Mouse (Mus musculus) limb, embryonic 11.5 days (tissue): ENCODE data around the gene Tmed9. TPM values are rescaled to one million over a fixed set of nuclear protein-coding genes. Genes with fewer than 3 reads are reported as not detected.
"Not testable (repeated sequence)": the region's sequence is repeated elsewhere in the genome, so short reads cannot be mapped to it uniquely, and the experiment has no call there.

Experiments
- ATAC-seq: fragments of 200-750 bp; cut with Nextera tagmentation; 2 replicates; pipeline ENCODE4 v1.8.0; 2017; ENCODE audit warnings: low read depth; ENCODE audit not compliant: insufficient number of reproducible peaks, low FRiP score, low TSS enrichment
- DNase-seq: peaks from one replicate; pipeline ENCODE4 v3.0.0-alpha.2; 2015; ENCODE audit warnings: low spot score
- H3K27ac ChIP-seq: fragments of 300-500 bp; sonication (generic); replicated peaks from 2 replicates; pipeline ENCODE4 v1.5.1; 2014; ENCODE audit warnings: low read depth, mild to moderate bottlenecking, low read length
- H3K27me3 ChIP-seq: fragments of 300-500 bp; sonication (generic); 2 replicates; pipeline ENCODE4 v1.6.1; 2014; ENCODE audit warnings: mild to moderate bottlenecking, low read length, mixed read lengths; ENCODE audit not compliant: control insufficient read depth, insufficient read depth
- H3K36me3 ChIP-seq: fragments of 300-500 bp; sonication (generic); 2 replicates; pipeline ENCODE4 v1.6.1; 2014; ENCODE audit warnings: mild to moderate bottlenecking, low read length, moderate library complexity, mixed read lengths; ENCODE audit not compliant: control insufficient read depth, insufficient read depth
- H3K4me1 ChIP-seq: fragments of 300-500 bp; sonication (generic); 2 replicates; pipeline ENCODE4 v1.6.1; 2014; ENCODE audit warnings: low read length, mixed read lengths; ENCODE audit not compliant: control insufficient read depth, insufficient read depth
- H3K4me2 ChIP-seq: fragments of 300-500 bp; sonication (generic); 2 replicates; pipeline ENCODE4 v1.6.1; 2014; ENCODE audit warnings: low read depth, mild to moderate bottlenecking, moderate library complexity; ENCODE audit not compliant: severe bottlenecking
- H3K4me3 ChIP-seq: fragments of 300-500 bp; sonication (generic); 2 replicates; pipeline ENCODE4 v1.5.1; 2014; ENCODE audit warnings: low read depth, low read length
- H3K9ac ChIP-seq: fragments of 300-500 bp; sonication (generic); 2 replicates; pipeline ENCODE4 v1.6.1; 2014; ENCODE audit warnings: mild to moderate bottlenecking, low read length
- H3K9me3 ChIP-seq: fragments of 300-500 bp; sonication (generic); 2 replicates; pipeline ENCODE4 v1.6.1; 2016; ENCODE audit warnings: low read length; ENCODE audit not compliant: control insufficient read depth
- WGBS: fragments of 180-500 bp; shearing (Covaris S2); extraction: QIAGEN DNeasy Blood & Tissue Kit; methylation state at CpG from one replicate; pipeline ENCODE4 v1.1.7; 2014; 5-methylcytosine and 5-hydroxymethylcytosine counted together
- polyA plus RNA-seq: library from polyadenylated mRNA; unstranded; fragments of >200 nt; fragmentation: Nextera tagmentation; extraction: Ambion mirVana; gene quantifications from 2 replicates; pipeline ENCODE4 v1.2.1, GENCODE M21; 2014

The Tmed9 gene
- polyA plus RNA-seq, 1 experiment from 2014 or later: 60.9 TPM

DNA sequence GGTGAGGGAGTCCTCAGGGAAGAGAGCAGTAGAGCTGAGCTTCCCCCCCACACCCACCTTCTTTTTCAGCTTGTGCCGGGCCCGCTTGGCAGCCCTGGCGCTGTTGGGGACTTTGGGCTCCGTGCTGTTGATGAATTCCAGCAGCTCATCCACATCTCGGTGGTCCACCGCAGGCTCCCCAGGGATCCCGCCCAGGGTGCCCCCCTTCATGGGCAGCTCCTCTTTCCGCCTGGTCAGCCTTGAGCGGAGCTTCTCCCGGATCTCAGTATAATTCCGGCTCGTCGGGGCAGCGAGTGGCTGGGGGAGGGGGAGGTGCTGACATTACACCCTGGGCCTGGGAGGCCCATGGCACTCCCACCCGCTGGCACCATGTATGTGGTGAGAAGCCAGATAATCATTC is 24.5 kb upstream of the Tmed9 start:
- H3K9ac ChIP-seq: no peak overlapping the region
- H3K36me3 ChIP-seq: peaks cover 14% of the 10 kb centered on the region
- ATAC-seq (no peak), DNase-seq (no peak)
- no peaks in the 10 kb centered on the region for H3K4me1 ChIP-seq
- no peaks in the 10 kb centered on the region for H3K27me3 ChIP-seq
- no peaks in the 10 kb centered on the region for H3K9me3 ChIP-seq
- no peak overlapping the region for H3K4me2 ChIP-seq
- WGBS: 92% methylated on average over 15 of the region's 15 CpGs
- H3K4me3 ChIP-seq: no peak overlapping the region
- H3K27ac ChIP-seq: no peak overlapping the region

DNA sequence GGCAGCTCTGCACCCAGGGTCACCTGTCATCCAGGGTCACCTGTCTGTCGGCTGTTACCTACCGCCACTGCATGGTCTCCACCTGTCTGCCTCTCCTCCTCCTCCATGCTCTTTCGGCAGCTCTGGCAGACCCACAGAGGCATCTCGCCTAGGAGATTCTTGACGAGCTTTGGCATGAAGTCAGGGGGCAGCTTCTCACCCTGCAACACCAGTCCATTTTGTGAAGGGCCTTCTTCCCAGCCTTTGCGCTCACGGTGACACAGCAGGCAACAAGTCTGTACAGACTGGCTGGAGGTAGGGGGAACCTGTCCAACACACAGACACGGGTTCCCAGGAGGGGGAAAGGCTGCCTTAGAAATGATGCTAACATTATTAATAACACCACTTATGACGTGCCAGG is 17.6 kb upstream of the Tmed9 start:
- H3K27me3 ChIP-seq: no peaks in the 10 kb centered on the region
- H3K4me3 ChIP-seq: no peak overlapping the region
- 92% methylated on average over 9 of the region's 9 CpGs for WGBS
- DNase-seq: no peak
- H3K27ac ChIP-seq: no peak overlapping the region
- no peaks in the 10 kb centered on the region for H3K9me3 ChIP-seq
- no peak overlapping the region for H3K9ac ChIP-seq
- peaks cover 3% of the 10 kb centered on the region for H3K36me3 ChIP-seq
- H3K4me1 ChIP-seq: no peaks in the 10 kb centered on the region
- ATAC-seq: no peak
- no peak overlapping the region for H3K4me2 ChIP-seq

DNA sequence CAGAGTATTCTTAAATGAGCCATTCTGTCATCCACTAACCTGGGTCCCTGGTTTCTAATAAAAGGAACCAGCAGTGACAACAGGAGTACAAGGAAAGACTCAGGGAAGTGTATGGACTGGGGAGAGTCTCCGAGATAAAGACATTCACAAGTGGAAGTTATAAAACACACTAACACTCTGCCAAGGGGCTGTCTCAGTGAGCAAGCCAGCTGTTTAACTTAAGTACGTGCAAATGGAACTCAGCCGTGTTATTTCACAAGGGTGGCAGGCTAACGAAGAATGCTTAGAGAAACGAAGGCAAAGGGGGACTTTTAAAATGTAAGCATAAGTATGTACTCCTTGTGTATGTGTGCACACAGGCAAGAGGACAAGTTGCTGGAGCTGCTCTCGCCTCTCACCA is 16.0 kb upstream of the Tmed9 start:
- Histone ChIP-seq H3K27ac (no peak overlapping the region), H3K4me1 (no peaks in the 10 kb centered on the region), H3K4me3 (no peak overlapping the region), H3K36me3 (peaks cover 3% of the 10 kb centered on the region), H3K9ac (no peak overlapping the region), H3K9me3 (no peaks in the 10 kb centered on the region), H3K4me2 (no peak overlapping the region), H3K27me3 (no peaks in the 10 kb centered on the region)
- WGBS: 75% methylated on average over 6 of the region's 6 CpGs
- DNase-seq (no peak), ATAC-seq (no peak)

DNA sequence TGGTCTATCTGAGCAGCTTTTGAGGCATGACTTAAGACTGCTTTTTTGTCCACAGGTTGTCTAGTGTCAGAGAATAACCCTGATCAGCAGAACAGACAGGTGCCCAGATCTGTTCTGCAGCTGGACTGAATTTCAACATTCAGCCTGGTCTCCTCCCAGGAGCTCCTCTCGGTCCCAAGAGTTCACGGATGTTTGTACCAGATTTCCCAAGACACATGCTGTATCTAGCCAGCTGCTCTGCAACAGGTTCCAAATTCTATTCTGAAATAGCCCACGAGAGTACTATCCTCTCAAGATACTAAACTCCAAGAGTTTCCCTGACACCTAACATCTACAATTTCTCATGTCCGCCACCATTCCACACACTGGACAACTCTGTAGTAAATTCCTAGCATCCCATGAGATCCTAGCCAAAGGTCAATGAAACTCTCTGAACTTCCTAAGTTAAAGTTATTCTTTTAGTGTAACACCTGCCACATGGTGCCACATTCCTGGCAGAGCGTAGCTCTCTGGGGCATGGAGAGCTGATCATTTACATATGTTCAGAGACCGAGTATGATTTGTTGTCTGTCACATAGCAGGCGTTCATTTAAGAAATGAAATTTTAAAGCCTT is 10.2 kb upstream of the Tmed9 start:
- no peaks in the 10 kb centered on the region for H3K9me3 ChIP-seq
- no peaks in the 10 kb centered on the region for H3K27me3 ChIP-seq
- peaks cover 3% of the 10 kb centered on the region; the same call in 1 of the 2 replicates for H3K4me1 ChIP-seq
- no peak overlapping the region for H3K27ac ChIP-seq
- peaks cover 2% of the 10 kb centered on the region for H3K36me3 ChIP-seq
- H3K9ac ChIP-seq: no peak overlapping the region
- 72% methylated on average over 7 of the region's 7 CpGs for WGBS
- no peak overlapping the region for H3K4me2 ChIP-seq
- ATAC-seq (no peak), DNase-seq (no peak)
- H3K4me3 ChIP-seq: no peak overlapping the region

DNA sequence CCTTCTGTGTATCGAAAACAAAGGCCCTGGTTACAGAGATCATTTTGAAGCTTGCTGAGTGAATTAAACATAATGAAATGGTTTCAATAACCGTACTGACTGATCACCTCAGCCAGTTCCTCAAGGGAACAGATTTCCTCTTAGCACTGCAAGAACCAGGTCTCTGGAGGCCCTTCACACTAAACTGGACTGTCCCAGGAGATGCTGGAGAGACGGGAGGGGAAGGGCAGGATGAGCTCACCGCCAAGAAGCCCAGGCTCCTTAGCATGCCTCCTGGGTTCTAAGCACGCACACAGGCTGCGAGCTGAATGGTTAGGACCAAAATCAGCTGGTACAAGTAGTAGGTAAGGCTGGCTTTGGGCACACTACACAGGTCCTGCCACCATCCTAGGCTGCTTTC is 6.5 kb upstream of the Tmed9 start:
- no peak for ATAC-seq
- H3K36me3 ChIP-seq: peaks cover 2% of the 10 kb centered on the region
- no peak overlapping the region for H3K27ac ChIP-seq
- 93% methylated on average over 6 of the region's 6 CpGs for WGBS
- no peaks in the 10 kb centered on the region for H3K27me3 ChIP-seq
- no peak overlapping the region for H3K4me2 ChIP-seq
- no peak for DNase-seq
- no peak overlapping the region for H3K9ac ChIP-seq
- H3K4me3 ChIP-seq: no peak overlapping the region
- no peaks in the 10 kb centered on the region for H3K9me3 ChIP-seq
- H3K4me1 ChIP-seq: peaks cover 14% of the 10 kb centered on the region

DNA sequence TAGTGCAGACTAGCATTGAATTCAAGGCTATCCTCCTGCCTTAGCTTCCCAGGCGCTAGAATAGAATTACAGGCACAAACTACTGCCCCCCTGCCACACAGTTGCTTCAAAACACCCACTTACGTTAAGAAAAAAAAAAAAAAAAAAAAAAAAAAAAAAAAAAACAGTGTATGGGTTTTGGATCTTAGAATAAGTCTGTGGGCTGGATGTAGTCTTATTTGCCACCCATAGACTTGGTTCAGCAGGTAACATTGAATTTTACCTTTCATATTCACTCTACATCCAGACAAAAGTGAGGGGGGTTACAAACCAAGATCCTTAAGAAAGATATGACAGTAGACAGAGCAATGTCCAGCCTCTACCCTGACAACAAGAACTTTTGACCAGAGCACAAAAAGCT is 5.6 kb upstream of the Tmed9 start:
- Histone ChIP-seq H3K4me3 (no peak overlapping the region), H3K27me3 (no peaks in the 10 kb centered on the region), H3K4me2 (no peak overlapping the region), H3K36me3 (peaks cover 2% of the 10 kb centered on the region), H3K9ac (no peak overlapping the region), H3K27ac (no peak overlapping the region), H3K4me1 (peaks cover 14% of the 10 kb centered on the region), H3K9me3 (no peaks in the 10 kb centered on the region)
- ATAC-seq: no peak
- DNase-seq: no peak
- 84% methylated on average over 2 of the region's 2 CpGs for WGBS

DNA sequence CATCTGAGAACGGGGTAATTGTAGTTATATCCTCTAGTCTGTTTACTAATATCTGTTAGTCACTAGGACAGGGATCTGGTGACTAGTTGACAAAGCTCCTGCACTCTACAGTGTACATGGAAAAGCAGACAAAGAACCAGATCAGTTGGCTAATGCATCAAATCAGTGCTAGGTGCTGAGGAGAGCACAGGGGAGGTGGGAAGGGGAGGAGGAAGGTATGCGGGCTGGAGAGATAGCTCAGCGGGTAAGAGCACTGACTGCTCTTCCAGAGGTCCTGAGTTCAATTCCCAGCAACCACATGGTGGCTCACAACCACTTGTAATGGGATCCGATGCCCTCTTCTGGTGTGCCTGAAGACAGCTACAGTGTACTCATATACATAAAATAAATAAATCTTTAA is 5.0 kb upstream of the Tmed9 start:
- H3K4me2 ChIP-seq, H3K9ac ChIP-seq, H3K36me3 ChIP-seq, ATAC-seq, DNase-seq, H3K27me3 ChIP-seq, H3K27ac ChIP-seq, H3K4me3 ChIP-seq, H3K9me3 ChIP-seq: not testable (repeated sequence)
- 87% methylated on average over 4 of the region's 4 CpGs for WGBS
- H3K4me1 ChIP-seq: peaks cover 14% of the 10 kb centered on the region

DNA sequence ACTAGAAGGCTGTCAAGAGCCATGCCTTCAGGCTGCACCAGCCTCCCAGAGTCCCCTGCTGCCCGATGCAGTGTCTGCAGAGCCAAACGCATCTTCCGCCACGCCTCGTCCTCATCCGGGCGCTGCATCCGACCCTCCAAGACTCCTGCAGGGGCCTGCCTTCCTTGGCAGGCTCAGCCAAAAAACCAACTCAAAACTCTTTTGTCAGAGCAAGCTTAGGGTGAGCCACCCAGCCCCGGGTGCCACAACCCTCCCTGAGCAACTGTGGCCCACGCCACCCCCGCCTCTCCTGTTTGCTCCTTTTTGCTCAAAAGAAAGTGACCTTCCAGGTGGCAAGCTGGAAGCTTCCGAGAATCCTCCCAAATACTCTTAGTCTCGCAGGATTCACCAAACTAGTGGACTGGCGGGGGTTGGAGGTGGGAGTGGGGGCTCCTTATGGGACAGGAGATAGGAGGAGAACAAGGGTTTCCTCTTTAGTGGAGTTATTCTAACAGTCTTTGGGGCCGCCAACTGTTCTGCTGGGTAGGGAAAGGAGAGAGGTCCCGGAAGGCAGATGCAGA is 3.7 kb upstream of the Tmed9 start:
- peak; percentile 45 for DNase-seq
- WGBS: 14% methylated on average over 16 of the region's 16 CpGs
- Histone ChIP-seq H3K4me1 (peaks cover 11% of the 10 kb centered on the region), H3K36me3 (peaks cover 2% of the 10 kb centered on the region), H3K4me2 (peak overlapping the region; percentile 66), H3K4me3 (peak overlapping the region; percentile 99), H3K27me3 (no peaks in the 10 kb centered on the region), H3K9me3 (no peaks in the 10 kb centered on the region), H3K27ac (no peak overlapping the region), H3K9ac (peak overlapping the region; percentile 96)
- no peak for ATAC-seq
